Mouse (Mus musculus): ENCODE measurements around the gene AI597479.

- TF ChIP-seq CTCF (conservative IDR thresholded peaks at IDR 0.05; ENCODE audit: insufficient read depth, insufficient read length, low read depth, low read length) (no peak), POLR2A (IDR thresholded peaks at IDR 0.05; ENCODE audit: low read depth, low read length) (no peak)
Observed at GRCm38 (mm10) chr1:43137334-43137733, 38.8 kb downstream of the AI597479 start.

Data from kidney, adult 2 months (tissue).